Mouse (Mus musculus): Measurements from ENCODE around the gene Col18a1. TPM values are rescaled to one million over a fixed set of nuclear protein-coding genes. Genes with fewer than 3 reads are reported as not detected.
"Not testable (repeated sequence)": the region's sequence is repeated elsewhere in the genome, so short reads cannot be mapped to it uniquely, and the experiment has no call there.

Gene Col18a1
- total RNA-seq, 2 experiments from 2014 or later = 3.3 to 3.8 TPM

- DNase-seq (ENCODE audit: extremely low spot score in 1 of 2, low spot score in 1 of 2) = no peak
Observed at GRCm38 (mm10) chr10:77145946-77146345, 20.4 kb downstream of the Col18a1 start.

- DNase-seq (ENCODE audit: extremely low spot score in 1 of 2, low spot score in 1 of 2) = no peak
Observed at GRCm38 (mm10) chr10:77144372-77144771, 22.0 kb downstream of the Col18a1 start.

GRCm38 (mm10) chr10:77142328-77142727 lies 24.0 kb downstream of the Col18a1 start:
- DNase-seq (ENCODE audit: extremely low spot score in 1 of 2, low spot score in 1 of 2) = no peak

- DNase-seq (ENCODE audit: extremely low spot score in 1 of 2, low spot score in 1 of 2) = no peak
Observed at GRCm38 (mm10) chr10:77138304-77138703, 28.0 kb downstream of the Col18a1 start.

- DNase-seq (ENCODE audit: extremely low spot score in 1 of 2, low spot score in 1 of 2) = no peak
Observed at GRCm38 (mm10) chr10:77136205-77136604, 30.1 kb downstream of the Col18a1 start.

- DNase-seq (ENCODE audit: extremely low spot score in 1 of 2, low spot score in 1 of 2) = no peak
Observed at GRCm38 (mm10) chr10:77135274-77135829, 31.0 kb downstream of the Col18a1 start.

GRCm38 (mm10) chr10:77134807-77135152 lies 31.6 kb downstream of the Col18a1 start:
- DNase-seq (ENCODE audit: extremely low spot score in 1 of 2, low spot score in 1 of 2) = not testable (repeated sequence)

GRCm38 (mm10) chr10:77133951-77134806 lies 32.2 kb downstream of the Col18a1 start:
- no peak for DNase-seq (ENCODE audit: extremely low spot score in 1 of 2, low spot score in 1 of 2)

- no peak for DNase-seq (ENCODE audit: extremely low spot score in 1 of 2, low spot score in 1 of 2)
Observed at GRCm38 (mm10) chr10:77132118-77132517, 34.2 kb downstream of the Col18a1 start.

- no peak for DNase-seq (ENCODE audit: extremely low spot score in 1 of 2, low spot score in 1 of 2)
Observed at GRCm38 (mm10) chr10:77131536-77131935, 34.8 kb downstream of the Col18a1 start.

- DNase-seq (ENCODE audit: extremely low spot score in 1 of 2, low spot score in 1 of 2) = peak; percentile 95 to 97
Observed at GRCm38 (mm10) chr10:77130561-77131240, 35.6 kb downstream of the Col18a1 start.

GRCm38 (mm10) chr10:77129637-77130410 lies 36.5 kb downstream of the Col18a1 start:
- DNase-seq (ENCODE audit: extremely low spot score in 1 of 2, low spot score in 1 of 2) = no peak

GRCm38 (mm10) chr10:77127926-77128325 lies 38.4 kb downstream of the Col18a1 start:
- no peak for DNase-seq (ENCODE audit: extremely low spot score in 1 of 2, low spot score in 1 of 2)

GRCm38 (mm10) chr10:77126590-77126989 lies 39.8 kb downstream of the Col18a1 start:
- no peak for DNase-seq (ENCODE audit: extremely low spot score in 1 of 2, low spot score in 1 of 2)

- DNase-seq (ENCODE audit: extremely low spot score in 1 of 2, low spot score in 1 of 2) = no peak
Observed at GRCm38 (mm10) chr10:77125078-77125731, 41.1 kb downstream of the Col18a1 start.

- DNase-seq (ENCODE audit: extremely low spot score in 1 of 2, low spot score in 1 of 2) = no peak
Observed at GRCm38 (mm10) chr10:77123953-77124352, 42.4 kb downstream of the Col18a1 start.

GRCm38 (mm10) chr10:77121287-77122022 lies 44.9 kb downstream of the Col18a1 start:
- no peak for DNase-seq (ENCODE audit: extremely low spot score in 1 of 2, low spot score in 1 of 2)

- no peak for DNase-seq (ENCODE audit: extremely low spot score in 1 of 2, low spot score in 1 of 2)
Observed at GRCm38 (mm10) chr10:77120501-77120900, 45.8 kb downstream of the Col18a1 start.

GRCm38 (mm10) chr10:77119437-77119836 lies 46.9 kb downstream of the Col18a1 start:
- no peak for DNase-seq (ENCODE audit: extremely low spot score in 1 of 2, low spot score in 1 of 2)

Data from layer of hippocampus, postnatal 25 days (tissue).